Mouse (Mus musculus): ENCODE data around the gene Armh1. TPM values are rescaled to one million over a fixed set of nuclear protein-coding genes. Genes with fewer than 3 reads are reported as not detected.

Armh1 gene
- polyA plus RNA-seq, 1 experiment, result not detected

DNA sequence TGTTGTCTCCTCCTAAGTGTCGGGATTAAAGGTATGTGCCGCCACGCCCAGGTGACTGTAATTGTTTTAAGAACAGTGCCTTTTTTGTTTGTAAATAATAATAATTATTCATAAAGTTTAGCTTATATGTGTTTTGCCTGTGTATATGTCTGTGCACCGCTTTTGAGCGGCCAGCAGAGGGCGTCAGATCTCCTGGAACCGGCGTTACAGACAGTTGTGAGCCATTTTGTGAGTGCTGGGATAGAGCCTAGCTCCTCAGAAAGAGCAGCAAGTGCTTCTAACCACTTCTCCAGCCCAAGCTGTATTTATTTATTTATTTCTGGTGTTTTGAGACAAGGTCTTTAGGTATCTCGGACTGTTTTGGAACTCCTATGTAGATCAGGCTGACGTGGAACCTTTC lies 21.6 kb downstream of the Armh1 start:
- Histone ChIP-seq H3K4me3 (replicated peaks) (no peak overlapping the region), H3K9me3 (no peaks in the 10 kb centered on the region), H3K27me3 (replicated peaks) (peaks cover 43% of the 10 kb centered on the region), H3K4me1 (no peaks in the 10 kb centered on the region), H3K36me3 (replicated peaks; ENCODE audit: low read length) (no peaks in the 10 kb centered on the region)
- TF ChIP-seq GATA1 (IDR thresholded peaks at IDR 0.05; ENCODE audit: borderline replicate concordance, low read length) (no peak), FLI1 (IDR thresholded peaks at IDR 0.05; ENCODE audit: low read length) (no peak)

DNA sequence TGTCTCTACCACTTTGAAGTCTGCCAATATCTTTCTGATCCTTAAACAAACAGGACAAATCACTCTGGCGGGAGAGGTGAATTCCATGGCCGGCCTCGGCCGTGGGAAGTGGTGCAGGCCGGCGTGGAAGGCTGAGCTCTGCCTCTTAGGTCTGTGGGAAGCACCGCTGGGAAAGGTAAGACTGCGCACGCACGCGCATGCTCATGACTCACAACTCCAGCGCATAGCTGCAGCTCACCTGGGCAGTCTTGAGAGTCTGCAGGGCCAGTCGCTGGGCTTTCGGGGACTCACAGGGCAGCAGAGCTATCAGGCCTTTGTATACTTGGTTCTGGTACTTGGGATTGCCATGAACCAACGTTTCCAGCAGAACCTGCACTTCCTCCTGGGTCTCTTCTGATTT lies 22.3 kb downstream of the Armh1 start:
- no peak for TF ChIP-seq GATA1 (IDR thresholded peaks at IDR 0.05; ENCODE audit: borderline replicate concordance, low read length)
- TF ChIP-seq FLI1 (IDR thresholded peaks at IDR 0.05; ENCODE audit: low read length), result no peak

DNA sequence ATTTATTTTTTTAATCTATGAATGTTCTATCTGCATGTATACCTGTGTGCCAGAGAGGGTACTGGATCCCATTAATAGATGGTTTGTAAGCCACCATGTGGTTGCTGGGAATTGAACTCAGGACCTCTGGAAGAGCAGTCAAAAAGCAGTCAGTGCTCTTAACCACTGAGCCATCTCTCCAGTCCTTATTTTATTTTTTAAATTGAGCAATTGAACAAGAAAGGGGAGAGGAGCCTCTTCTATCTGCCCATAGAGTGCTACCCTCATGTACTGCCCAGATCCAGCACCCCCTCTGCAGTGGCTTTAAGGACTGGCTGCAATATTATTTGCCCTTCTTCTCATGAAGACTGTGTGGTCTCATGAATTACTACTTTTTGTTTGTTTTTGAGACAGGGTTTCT lies 26.7 kb downstream of the Armh1 start:
- peaks cover 5% of the 10 kb centered on the region; the same call in 1 of the 2 replicates for H3K9me3 ChIP-seq
- H3K4me3 ChIP-seq (replicated peaks), result no peak overlapping the region
- TF ChIP-seq GATA1 (IDR thresholded peaks at IDR 0.05; ENCODE audit: borderline replicate concordance, low read length) (no peak), FLI1 (IDR thresholded peaks at IDR 0.05; ENCODE audit: low read length) (no peak)
- no peaks in the 10 kb centered on the region for H3K36me3 ChIP-seq (replicated peaks; ENCODE audit: low read length)
- peaks cover 23% of the 10 kb centered on the region for H3K27me3 ChIP-seq (replicated peaks)
- H3K4me1 ChIP-seq, result peaks cover 25% of the 10 kb centered on the region

More for the DNA sequence above, 22.3 kb downstream of the Armh1 start:
- H3K27me3 ChIP-seq (replicated peaks), result peaks cover 42% of the 10 kb centered on the region
- no peaks in the 10 kb centered on the region for H3K9me3 ChIP-seq
- no peaks in the 10 kb centered on the region for H3K36me3 ChIP-seq (replicated peaks; ENCODE audit: low read length)
- peaks cover 1% of the 10 kb centered on the region; the same call in 1 of the 2 replicates for H3K4me1 ChIP-seq
- no peak overlapping the region for H3K4me3 ChIP-seq (replicated peaks)

- H3K4me1 ChIP-seq, result peaks cover 32% of the 10 kb centered on the region
- peaks cover 16% of the 10 kb centered on the region for H3K27me3 ChIP-seq (replicated peaks)
- no peaks in the 10 kb centered on the region for H3K36me3 ChIP-seq (replicated peaks; ENCODE audit: low read length)
- H3K4me3 ChIP-seq (replicated peaks), result no peak overlapping the region
- no peak for TF ChIP-seq GATA1 (IDR thresholded peaks at IDR 0.05; ENCODE audit: borderline replicate concordance, low read length)
- TF ChIP-seq FLI1 (IDR thresholded peaks at IDR 0.05; ENCODE audit: low read length), result no peak
- H3K9me3 ChIP-seq, result peaks cover 5% of the 10 kb centered on the region; the same call in 1 of the 2 replicates
Measured at GRCm38 (mm10) chr4:117224122-117224521, 27.8 kb downstream of the Armh1 start.

DNA sequence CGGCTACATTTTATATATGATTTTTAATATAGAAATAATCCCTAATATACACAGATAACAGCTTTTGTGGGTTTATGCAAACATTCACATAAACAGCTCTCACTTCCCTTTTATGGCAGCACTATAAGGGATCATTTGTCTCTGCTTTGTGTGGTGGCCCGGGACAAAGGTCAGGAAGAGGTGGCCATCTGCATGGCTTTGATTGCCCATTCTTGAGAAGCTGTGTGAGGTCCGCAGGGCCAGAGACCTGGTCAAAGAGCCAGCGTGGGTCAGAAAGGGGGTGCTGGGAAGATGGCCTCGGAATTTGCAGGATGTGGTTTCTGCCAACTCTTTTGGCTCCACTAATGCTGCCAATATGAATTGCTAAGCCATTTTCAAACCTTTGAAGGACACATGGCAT lies 28.9 kb downstream of the Armh1 start:
- Histone ChIP-seq H3K27me3 (replicated peaks) (peaks cover 6% of the 10 kb centered on the region), H3K4me3 (replicated peaks) (no peak overlapping the region), H3K36me3 (replicated peaks; ENCODE audit: low read length) (no peaks in the 10 kb centered on the region), H3K9me3 (peaks cover 5% of the 10 kb centered on the region; the same call in 1 of the 2 replicates), H3K4me1 (peaks cover 41% of the 10 kb centered on the region)
- TF ChIP-seq FLI1 (IDR thresholded peaks at IDR 0.05; ENCODE audit: low read length), result no peak

- TF ChIP-seq GATA1 (IDR thresholded peaks at IDR 0.05; ENCODE audit: borderline replicate concordance, low read length) (no peak), FLI1 (IDR thresholded peaks at IDR 0.05; ENCODE audit: low read length) (no peak)
Measured at GRCm38 (mm10) chr4:117221836-117222235, 30.1 kb downstream of the Armh1 start.

GRCm38 (mm10) chr4:117220741-117221515 lies 31.0 kb downstream of the Armh1 start:
- TF ChIP-seq FLI1 (IDR thresholded peaks at IDR 0.05; ENCODE audit: low read length) (no peak), GATA1 (IDR thresholded peaks at IDR 0.05; ENCODE audit: borderline replicate concordance, low read length) (no peak)
- peaks cover 11% of the 10 kb centered on the region for H3K27me3 ChIP-seq (replicated peaks)
- peaks cover 48% of the 10 kb centered on the region for H3K4me1 ChIP-seq
- H3K36me3 ChIP-seq (replicated peaks; ENCODE audit: low read length), result no peaks in the 10 kb centered on the region
- H3K4me3 ChIP-seq (replicated peaks), result no peak overlapping the region
- H3K9me3 ChIP-seq, result peaks cover 5% of the 10 kb centered on the region; the same call in 1 of the 2 replicates

More at GRCm38 (mm10) chr4:117221836-117222235, 30.1 kb downstream of the Armh1 start:
- H3K36me3 ChIP-seq (replicated peaks; ENCODE audit: low read length), result no peaks in the 10 kb centered on the region
- H3K4me3 ChIP-seq (replicated peaks), result no peak overlapping the region
- peaks cover 5% of the 10 kb centered on the region; the same call in 1 of the 2 replicates for H3K9me3 ChIP-seq
- H3K27me3 ChIP-seq (replicated peaks), result peaks cover 7% of the 10 kb centered on the region
- H3K4me1 ChIP-seq, result peaks cover 48% of the 10 kb centered on the region

GRCm38 (mm10) chr4:117218517-117219219 lies 33.3 kb downstream of the Armh1 start:
- peak overlapping the region; percentile 60 for H3K4me3 ChIP-seq (replicated peaks)
- no peaks in the 10 kb centered on the region for H3K36me3 ChIP-seq (replicated peaks; ENCODE audit: low read length)
- TF ChIP-seq GATA1 (IDR thresholded peaks at IDR 0.05; ENCODE audit: borderline replicate concordance, low read length), result no peak
- H3K27me3 ChIP-seq (replicated peaks), result peaks cover 28% of the 10 kb centered on the region
- peaks cover 50% of the 10 kb centered on the region for H3K4me1 ChIP-seq
- peaks cover 5% of the 10 kb centered on the region; the same call in 1 of the 2 replicates for H3K9me3 ChIP-seq

DNA sequence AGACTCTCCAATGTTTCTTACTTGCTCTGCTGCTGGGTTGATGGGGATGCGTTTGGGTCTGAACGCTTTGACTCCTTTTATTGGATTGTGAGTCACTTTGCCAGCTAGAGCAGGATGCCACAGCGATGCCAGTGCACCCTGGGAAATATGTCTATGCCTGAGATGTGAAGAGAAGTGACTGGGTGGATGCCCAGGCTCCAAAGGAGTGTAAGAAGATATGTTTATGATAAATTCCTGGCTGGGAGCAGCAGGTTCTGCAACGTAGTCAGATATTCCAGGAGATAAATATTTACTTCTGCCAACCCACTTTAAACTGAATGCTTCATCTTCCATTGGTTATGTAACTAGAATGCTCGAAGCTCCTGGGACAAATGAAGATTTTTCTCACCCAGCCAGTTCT lies 34.9 kb downstream of the Armh1 start:
- no peak overlapping the region for H3K4me3 ChIP-seq (replicated peaks)
- peaks cover 37% of the 10 kb centered on the region for H3K27me3 ChIP-seq (replicated peaks)
- no peaks in the 10 kb centered on the region for H3K36me3 ChIP-seq (replicated peaks; ENCODE audit: low read length)
- peaks cover 49% of the 10 kb centered on the region for H3K4me1 ChIP-seq
- H3K9me3 ChIP-seq, result peaks cover 5% of the 10 kb centered on the region; the same call in 1 of the 2 replicates
- no peak for TF ChIP-seq FLI1 (IDR thresholded peaks at IDR 0.05; ENCODE audit: low read length)
- no peak for TF ChIP-seq GATA1 (IDR thresholded peaks at IDR 0.05; ENCODE audit: borderline replicate concordance, low read length)

DNA sequence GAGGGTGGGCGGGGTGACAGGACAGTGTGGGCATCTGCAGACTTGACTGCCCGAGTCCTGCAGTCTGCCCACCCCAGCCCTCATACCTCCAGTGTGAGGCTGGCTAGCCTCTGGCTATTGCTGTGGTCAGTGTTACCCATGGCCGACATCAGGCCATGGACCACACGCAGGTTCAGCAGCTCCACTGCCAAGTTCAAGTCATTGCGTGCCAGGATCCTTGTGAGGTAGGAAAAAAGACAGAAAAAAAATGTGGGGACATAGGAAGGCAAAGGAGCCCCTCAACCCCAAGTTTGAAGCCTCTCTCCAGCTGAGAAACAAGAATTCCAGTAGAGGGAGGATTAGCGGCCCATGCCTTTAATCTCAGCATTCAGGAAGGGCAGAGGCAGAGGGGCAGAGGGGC lies 37.7 kb downstream of the Armh1 start:
- Histone ChIP-seq H3K27me3 (replicated peaks) (peaks cover 42% of the 10 kb centered on the region), H3K9me3 (no peaks in the 10 kb centered on the region), H3K36me3 (replicated peaks; ENCODE audit: low read length) (no peaks in the 10 kb centered on the region), H3K4me1 (peaks cover 43% of the 10 kb centered on the region), H3K4me3 (replicated peaks) (no peak overlapping the region)
- no peak for TF ChIP-seq GATA1 (IDR thresholded peaks at IDR 0.05; ENCODE audit: borderline replicate concordance, low read length)
- no peak for TF ChIP-seq FLI1 (IDR thresholded peaks at IDR 0.05; ENCODE audit: low read length)

Data from megakaryocyte, embryonic 14.5 days (primary cell).